In genomic region chr16:96779021-96779420, GRCm38 (mm10) we compare ENCODE assay signal across 31 mouse cellular contexts.
DNase-seq lines count a peak whose midpoint lies in the region; ATAC-seq lines count a peak whose summit lies in the region.
"Had no signal": no experiment of that assay in that cellular context is flagged by ENCODE, and none has a peak within 500 bp of the region (broad histone marks: within the 10 kb centered on the region; RNA-seq: fewer than 3 reads in every experiment).

No protein-coding gene starts in this region.

- H3K9me3 ChIP-seq in hindbrain, embryonic 14.5 days (ENCODE audit: control insufficient read depth, low read length): no peaks in the 10 kb centered on the region
- no peaks in the 10 kb centered on the region for H3K9me3 ChIP-seq in hindbrain, embryonic 13.5 days
- H3K9me3 ChIP-seq in forebrain, embryonic 12.5 days: no peaks in the 10 kb centered on the region
- H3K9me3 ChIP-seq in midbrain, embryonic 11.5 days (ENCODE audit: control insufficient read depth, low read length): no peaks in the 10 kb centered on the region
- H3K9me3 ChIP-seq: embryonic facial prominence, embryonic 13.5 days; kidney, embryonic 15.5 days; limb, embryonic 15.5 days; lung, embryonic 15.5 days; megakaryocyte, embryonic 14.5 days; neural tube, embryonic 12.5 days had no signal

- DNase-seq in hindbrain, embryonic 14.5 days (ENCODE audit: low spot score): no peak
- DNase-seq in midbrain, embryonic 11.5 days (ENCODE audit: low spot score, missing footprints): peak; percentile 88
- peak; percentile 36 for DNase-seq in yolk sac, embryonic 10.5 days (ENCODE audit: low spot score)
- DNase-seq in spleen, postnatal 36 days (ENCODE audit: low spot score in 2 of 2): no peak
- DNase-seq in spleen, adult 12 weeks (ENCODE audit: low spot score): no peak
- DNase-seq: adrenal gland, postnatal 36 days; cerebellum, adult 11-12 months; cerebellum, postnatal 14 days; gastrocnemius, postnatal 10 days; heart, adult 18-20 months; heart, postnatal 36 days; kidney, postnatal 4 days; layer of hippocampus, adult 9-11 months; lung, postnatal 36 days; right cerebral cortex, postnatal 14 days; thymus, postnatal 14 days had no signal

- WGBS in hindbrain, embryonic 14.5 days: 27% methylated on average over 5 of the region's 5 CpGs
- WGBS in hindbrain, embryonic 13.5 days: 30% methylated on average over 5 of the region's 5 CpGs
- 32% methylated on average over 5 of the region's 5 CpGs for WGBS in forebrain, embryonic 12.5 days
- 18% methylated on average over 5 of the region's 5 CpGs for WGBS in midbrain, embryonic 11.5 days

- no peak overlapping the region for H3K4me2 ChIP-seq in hindbrain, embryonic 14.5 days (replicated peaks)
- no peak overlapping the region for H3K4me2 ChIP-seq in hindbrain, embryonic 13.5 days
- no peak overlapping the region for H3K4me2 ChIP-seq in forebrain, embryonic 12.5 days
- no peak overlapping the region for H3K4me2 ChIP-seq in midbrain, embryonic 11.5 days
- H3K4me2 ChIP-seq: embryonic facial prominence, embryonic 13.5 days; kidney, embryonic 15.5 days; limb, embryonic 15.5 days; lung, embryonic 15.5 days; neural tube, embryonic 12.5 days had no signal

- no peak overlapping the region for H3K4me3 ChIP-seq in hindbrain, embryonic 14.5 days (replicated peaks; ENCODE audit: low read length)
- no peak overlapping the region for H3K4me3 ChIP-seq in hindbrain, embryonic 13.5 days
- no peak overlapping the region for H3K4me3 ChIP-seq in forebrain, embryonic 12.5 days (replicated peaks)
- H3K4me3 ChIP-seq in midbrain, embryonic 11.5 days (ENCODE audit: low read depth, low read length): no peak overlapping the region
- H3K4me3 ChIP-seq: embryonic facial prominence, embryonic 13.5 days; erythroblast, embryonic 14.5 days; kidney, embryonic 15.5 days; limb, embryonic 15.5 days; lung, embryonic 15.5 days; megakaryocyte, embryonic 14.5 days; neural tube, embryonic 12.5 days had no signal

- H3K9ac ChIP-seq in hindbrain, embryonic 14.5 days: no peak overlapping the region
- no peak overlapping the region for H3K9ac ChIP-seq in hindbrain, embryonic 13.5 days
- H3K9ac ChIP-seq in forebrain, embryonic 12.5 days: no peak overlapping the region
- H3K9ac ChIP-seq in midbrain, embryonic 11.5 days (ENCODE audit: low read length): no peak overlapping the region
- H3K9ac ChIP-seq: embryonic facial prominence, embryonic 13.5 days; kidney, embryonic 15.5 days; limb, embryonic 15.5 days; liver, embryonic 14.5 days; lung, embryonic 15.5 days; neural tube, embryonic 12.5 days had no signal

- ATAC-seq in hindbrain, embryonic 14.5 days (ENCODE audit: low FRiP score): peak; percentile 34; the same call in 1 of the 2 replicates
- ATAC-seq in hindbrain, embryonic 13.5 days (ENCODE audit: low FRiP score): no peak
- ATAC-seq in forebrain, embryonic 12.5 days (ENCODE audit: low FRiP score): peak; percentile 67
- ATAC-seq in midbrain, embryonic 11.5 days (ENCODE audit: low FRiP score): peak; percentile 92
- ATAC-seq: hindbrain, postnatal 0 days; intestine, postnatal 0 days; Patski had no signal

- H3K4me1 ChIP-seq in hindbrain, embryonic 14.5 days (replicated peaks; ENCODE audit: control insufficient read depth, insufficient read depth, low read length): peaks cover 4% of the 10 kb centered on the region; the same call in 1 of the 2 replicates
- H3K4me1 ChIP-seq in hindbrain, embryonic 13.5 days (replicated peaks): 0 out of 2 replicates have a peak, but pooled peaks cover 5% of the 10 kb centered on the region
- peaks cover 18% of the 10 kb centered on the region for H3K4me1 ChIP-seq in forebrain, embryonic 12.5 days
- H3K4me1 ChIP-seq in midbrain, embryonic 11.5 days (ENCODE audit: control insufficient read depth, insufficient read depth, low read length): peaks cover 10% of the 10 kb centered on the region
- H3K4me1 ChIP-seq: embryonic facial prominence, embryonic 13.5 days; kidney, embryonic 15.5 days; limb, embryonic 15.5 days; lung, embryonic 15.5 days; megakaryocyte, embryonic 14.5 days; neural tube, embryonic 12.5 days had no signal

- no peaks in the 10 kb centered on the region for H3K27me3 ChIP-seq in hindbrain, embryonic 14.5 days (ENCODE audit: control insufficient read depth, insufficient read depth, low read length)
- no peaks in the 10 kb centered on the region for H3K27me3 ChIP-seq in hindbrain, embryonic 13.5 days
- H3K27me3 ChIP-seq in forebrain, embryonic 12.5 days: no peaks in the 10 kb centered on the region
- no peaks in the 10 kb centered on the region for H3K27me3 ChIP-seq in midbrain, embryonic 11.5 days (ENCODE audit: control insufficient read depth, insufficient read depth, low read length)
- H3K27me3 ChIP-seq: CH12.LX; embryonic facial prominence, embryonic 13.5 days; kidney, embryonic 15.5 days; limb, embryonic 15.5 days; lung, embryonic 15.5 days; megakaryocyte, embryonic 14.5 days; neural tube, embryonic 12.5 days had no signal

- no peak overlapping the region for H3K27ac ChIP-seq in hindbrain, embryonic 14.5 days
- no peak overlapping the region for H3K27ac ChIP-seq in hindbrain, embryonic 13.5 days
- peak overlapping the region; percentile 70 for H3K27ac ChIP-seq in forebrain, embryonic 12.5 days
- peak overlapping the region; percentile 69 for H3K27ac ChIP-seq in midbrain, embryonic 11.5 days (ENCODE audit: low read depth, low read length)
- H3K27ac ChIP-seq: embryonic facial prominence, embryonic 13.5 days; hindbrain, postnatal 0 days; kidney, embryonic 15.5 days; limb, embryonic 15.5 days; liver, embryonic 14.5 days; lung, embryonic 15.5 days; neural tube, embryonic 12.5 days had no signal

- no peaks in the 10 kb centered on the region for H3K36me3 ChIP-seq in hindbrain, embryonic 14.5 days (replicated peaks; ENCODE audit: control insufficient read depth, insufficient read depth)
- no peaks in the 10 kb centered on the region for H3K36me3 ChIP-seq in hindbrain, embryonic 13.5 days
- H3K36me3 ChIP-seq in forebrain, embryonic 12.5 days (replicated peaks): no peaks in the 10 kb centered on the region
- H3K36me3 ChIP-seq in midbrain, embryonic 11.5 days (ENCODE audit: control insufficient read depth, insufficient read depth, low read length): no peaks in the 10 kb centered on the region
- H3K36me3 ChIP-seq: embryonic facial prominence, embryonic 13.5 days; G1E; kidney, embryonic 15.5 days; limb, embryonic 15.5 days; lung, embryonic 15.5 days; neural tube, embryonic 12.5 days had no signal

Comparison
In these comparisons a context has a peak if more than half of its experiments do, and no peak if none do; other contexts are left out.
1. DNase-seq: peak in midbrain, embryonic 11.5 days (single experiment) and yolk sac, embryonic 10.5 days (single experiment); none in hindbrain, embryonic 14.5 days (single experiment), spleen, postnatal 36 days (0 of 2) and spleen, adult 12 weeks (single experiment).
2. H3K27ac ChIP-seq: peak in forebrain, embryonic 12.5 days (single experiment) and midbrain, embryonic 11.5 days (single experiment); none in hindbrain, embryonic 14.5 days (single experiment) and hindbrain, embryonic 13.5 days (single experiment).